Mouse (Mus musculus) thymus, adult 18-20 months (tissue): ENCODE measurements around the gene Hcn1.
"Not testable (repeated sequence)": the region's sequence is repeated elsewhere in the genome, so short reads cannot be mapped to it uniquely, and the experiment has no call there.

Source experiments
- DNase-seq, 2 experiments: peaks; one replicate each; pipeline ENCODE4 v3.0.0; 2022; ENCODE audit warnings: mixed read lengths in 2 of 2

The Hcn1 gene

GRCm38 (mm10) chr13:117880471-117881225 lies 278.5 kb downstream of the Hcn1 start:
- DNase-seq, result no peak

- DNase-seq, result no peak
Measured at GRCm38 (mm10) chr13:117892076-117892475, 290.0 kb downstream of the Hcn1 start.

- DNase-seq, result no peak
Measured at GRCm38 (mm10) chr13:117898052-117898451, 295.9 kb downstream of the Hcn1 start.

- DNase-seq, result no peak
Measured at GRCm38 (mm10) chr13:117907801-117908200, 305.7 kb downstream of the Hcn1 start.

- DNase-seq, result no peak
Measured at GRCm38 (mm10) chr13:117929734-117930133, 327.6 kb downstream of the Hcn1 start.

- no peak for DNase-seq
Measured at GRCm38 (mm10) chr13:117931746-117932145, 329.6 kb downstream of the Hcn1 start.

GRCm38 (mm10) chr13:117938761-117939160 lies 336.6 kb downstream of the Hcn1 start:
- no peak for DNase-seq

- no peak for DNase-seq
Measured at GRCm38 (mm10) chr13:117940536-117941280, 338.6 kb downstream of the Hcn1 start.

- DNase-seq, result no peak
Measured at GRCm38 (mm10) chr13:117946843-117947242, 344.7 kb downstream of the Hcn1 start.

GRCm38 (mm10) chr13:117947704-117948376 lies 345.7 kb downstream of the Hcn1 start:
- DNase-seq, result no peak

GRCm38 (mm10) chr13:117958496-117959421 lies 356.6 kb downstream of the Hcn1 start:
- DNase-seq, result no peak

GRCm38 (mm10) chr13:117964620-117965019 lies 362.5 kb downstream of the Hcn1 start:
- DNase-seq, result no peak

GRCm38 (mm10) chr13:117975382-117975781 lies 373.3 kb downstream of the Hcn1 start:
- DNase-seq, result no peak

GRCm38 (mm10) chr13:117975823-117976222 lies 373.7 kb downstream of the Hcn1 start:
- no peak for DNase-seq

GRCm38 (mm10) chr13:117984339-117984738 lies 382.2 kb downstream of the Hcn1 start:
- no peak for DNase-seq

- no peak for DNase-seq
Measured at GRCm38 (mm10) chr13:117999767-118000488, 397.8 kb downstream of the Hcn1 start.

- no peak for DNase-seq
Measured at GRCm38 (mm10) chr13:118000538-118000937, 398.4 kb downstream of the Hcn1 start.

- DNase-seq, result no peak
Measured at GRCm38 (mm10) chr13:118021176-118021575, 419.1 kb downstream of the Hcn1 start.

GRCm38 (mm10) chr13:118022891-118023290 lies 420.8 kb downstream of the Hcn1 start:
- DNase-seq, result not testable (repeated sequence)

GRCm38 (mm10) chr13:118023381-118023780 lies 421.3 kb downstream of the Hcn1 start:
- no peak for DNase-seq

GRCm38 (mm10) chr13:118026510-118026909 lies 424.4 kb downstream of the Hcn1 start:
- DNase-seq, result no peak

GRCm38 (mm10) chr13:118027868-118028267 lies 425.7 kb downstream of the Hcn1 start:
- DNase-seq, result no peak
